Mouse (Mus musculus) embryo, embryonic 10.5 days (tissue): Measurements from ENCODE around the gene Atn1.
"Not testable (repeated sequence)": the region's sequence is repeated elsewhere in the genome, so short reads cannot be mapped to it uniquely, and the experiment has no call there.

Experiments
- DNase-seq: peaks from one replicate; pipeline ENCODE4 v3.0.0-alpha.2; 2015; ENCODE audit warnings: low spot score

The Atn1 gene

DNA sequence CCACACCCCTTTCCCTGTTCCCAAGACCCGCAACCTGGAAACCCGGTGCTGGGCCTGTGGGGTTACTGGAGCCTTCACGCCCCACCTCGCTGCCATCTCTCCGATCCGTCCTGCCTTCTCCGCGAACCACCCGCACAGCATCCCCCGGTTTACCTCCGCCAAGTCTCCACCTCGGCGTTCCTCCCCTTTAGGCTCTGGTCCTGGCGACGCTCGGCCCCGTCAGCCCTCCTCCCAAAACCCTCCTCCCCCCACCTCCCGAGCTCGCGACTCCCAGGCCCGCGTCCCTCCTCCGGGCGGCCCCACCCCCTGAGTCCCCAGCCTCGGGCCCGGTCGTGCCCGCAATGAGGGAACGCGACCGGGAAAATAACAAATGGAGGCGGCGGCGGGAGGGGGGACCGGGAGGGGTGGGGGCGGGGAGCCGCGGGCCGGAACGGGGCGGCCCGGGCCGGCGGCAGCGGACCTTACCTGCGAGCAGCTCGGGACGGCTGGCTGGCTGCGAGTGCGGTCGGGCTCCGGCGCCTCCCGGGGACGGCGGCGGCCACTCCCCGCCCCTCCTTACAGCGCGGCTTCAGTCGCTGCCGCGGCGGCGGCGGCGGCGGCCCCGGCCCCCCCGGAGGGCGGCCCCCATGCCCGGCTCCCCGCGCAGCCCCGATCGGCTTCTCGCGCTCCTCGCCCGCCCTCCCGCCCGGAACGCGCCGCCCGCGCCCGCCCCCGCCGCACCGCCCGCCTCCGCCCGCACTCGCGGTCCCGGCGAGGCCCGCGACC lies at the start of gene Atn1, which contains the start of gene Gm45234:
TSS of gene Atn1 (minus strand) at position 694 of the 765 bp plus-strand sequence.
TSS of gene Gm45234 (minus strand) at position 191 of the 765 bp plus-strand sequence.
- peak; percentile 78 for DNase-seq

GRCm38 (mm10) chr6:124805341-124806321 lies 49.3 kb upstream of the Atn1 start:
- peak; percentile 97 for DNase-seq

DNA sequence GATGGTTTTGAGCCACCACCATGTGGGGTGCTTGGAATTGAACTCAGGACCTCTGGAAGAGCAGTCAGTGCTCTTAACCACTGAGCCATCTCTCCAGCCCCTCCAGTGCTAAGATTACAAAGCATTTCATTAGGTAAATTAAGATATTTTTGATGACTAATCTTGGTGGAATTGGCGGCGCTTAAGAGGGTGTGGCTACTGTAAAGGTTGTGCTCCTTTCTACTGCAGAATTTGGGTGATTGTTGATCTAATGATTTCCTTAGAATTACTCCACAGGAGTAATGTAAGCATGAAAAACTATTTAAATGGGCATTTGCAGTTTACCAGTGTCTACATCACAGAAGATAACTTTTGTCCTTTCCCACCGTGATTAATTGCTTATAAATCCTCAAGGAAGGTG lies 48.0 kb upstream of the Atn1 start:
- no peak for DNase-seq

- not testable (repeated sequence) for DNase-seq
Observed at GRCm38 (mm10) chr6:124803691-124804090, 47.4 kb upstream of the Atn1 start.

GRCm38 (mm10) chr6:124803061-124803460 lies 46.7 kb upstream of the Atn1 start:
- no peak for DNase-seq

DNA sequence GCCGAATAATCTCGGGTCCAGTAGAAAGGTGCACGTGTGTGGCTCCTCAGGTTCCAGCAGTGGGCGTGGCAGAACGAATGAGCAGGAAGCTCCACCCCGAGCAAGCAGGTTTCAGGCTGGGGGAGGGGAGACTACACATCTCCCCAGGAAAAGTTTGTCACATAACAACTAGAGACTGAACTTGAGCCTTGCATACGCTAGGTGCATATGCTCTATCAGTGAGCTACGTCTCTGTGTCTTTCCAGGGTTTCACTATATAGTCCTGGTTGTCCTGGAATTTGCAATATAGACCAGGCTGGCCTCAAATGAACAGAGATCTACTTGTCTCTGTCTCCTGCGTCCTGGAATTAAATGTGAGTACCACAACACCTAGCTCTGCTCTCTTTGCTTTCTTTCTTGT lies 46.1 kb upstream of the Atn1 start:
- peak; percentile 53 for DNase-seq

DNA sequence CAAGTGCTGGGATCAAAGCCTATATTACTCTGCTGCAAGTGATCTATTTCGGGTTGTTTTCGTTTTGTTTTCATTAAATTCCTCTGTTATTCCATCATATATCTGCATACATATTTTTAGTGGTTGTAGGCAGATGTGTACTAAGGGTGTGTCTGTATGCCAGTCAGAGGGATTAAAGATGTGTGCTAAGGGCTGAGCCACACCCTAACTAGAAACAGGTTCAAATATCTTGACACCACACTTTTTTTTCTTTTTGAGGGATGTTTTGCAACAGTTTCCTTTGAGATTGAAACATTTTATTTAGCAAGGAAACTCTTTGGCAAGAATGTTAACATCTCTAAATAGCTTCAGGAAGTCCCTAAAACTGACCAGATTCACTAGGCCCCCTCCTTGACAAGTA lies 39.9 kb upstream of the Atn1 start:
- DNase-seq = no peak

DNA sequence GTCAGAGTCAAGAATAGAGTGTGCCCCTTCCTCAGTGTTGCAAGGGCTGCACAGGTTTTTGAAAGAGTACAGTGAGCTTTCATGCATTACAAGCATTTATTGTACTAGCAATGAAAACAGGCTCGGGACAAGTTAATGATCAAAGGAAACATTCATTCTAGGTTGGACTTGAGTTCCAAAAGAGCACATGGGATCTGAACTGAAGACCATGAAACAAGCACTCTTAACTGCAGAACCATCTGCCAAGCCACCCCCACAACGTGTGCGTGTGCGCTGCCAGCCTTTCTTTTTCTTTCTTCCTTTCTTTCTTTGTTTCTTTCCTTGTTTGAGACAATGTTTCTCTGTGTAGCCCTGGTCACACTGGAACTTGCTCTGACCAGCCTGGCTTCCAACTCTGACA lies 39.5 kb upstream of the Atn1 start:
- DNase-seq = no peak

- DNase-seq = no peak
Observed at GRCm38 (mm10) chr6:124791911-124792310, 35.6 kb upstream of the Atn1 start.

- no peak for DNase-seq
Observed at GRCm38 (mm10) chr6:124790121-124790520, 33.8 kb upstream of the Atn1 start.

- DNase-seq = no peak
Observed at GRCm38 (mm10) chr6:124789519-124789918, 33.2 kb upstream of the Atn1 start.

- DNase-seq = no peak
Observed at GRCm38 (mm10) chr6:124787722-124788121, 31.4 kb upstream of the Atn1 start.

DNA sequence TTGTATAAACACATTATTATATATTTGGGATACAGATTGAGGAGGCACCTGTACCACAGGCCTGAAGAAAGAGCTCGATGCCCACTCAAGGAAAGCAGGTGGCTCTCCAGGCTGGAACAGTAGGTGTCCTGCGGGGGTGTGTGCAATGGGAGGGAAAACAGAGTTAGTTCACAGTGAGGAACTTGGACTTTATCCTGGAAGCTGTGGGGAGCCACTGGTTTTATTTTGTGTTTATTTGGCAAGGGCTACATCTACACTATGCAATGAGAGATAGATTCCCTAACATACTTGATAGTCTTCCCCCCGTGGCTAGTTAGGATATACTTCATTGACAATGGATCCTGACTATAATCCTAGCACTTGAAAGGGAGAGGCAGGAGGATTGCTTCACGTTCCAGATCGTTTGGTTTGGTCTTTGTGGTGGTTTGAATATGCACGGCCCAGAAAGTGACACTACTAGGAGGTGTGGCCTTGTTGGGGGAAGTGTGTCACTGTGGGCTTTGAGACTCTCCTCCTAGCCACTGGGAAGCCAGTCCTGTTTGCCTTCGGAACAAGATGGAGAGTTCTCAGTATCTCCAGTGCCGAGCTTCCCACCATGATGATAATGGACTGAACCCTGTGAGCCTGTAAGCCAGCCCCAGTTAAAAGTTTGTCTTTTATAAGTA lies 30.6 kb upstream of the Atn1 start:
- no peak for DNase-seq

DNA sequence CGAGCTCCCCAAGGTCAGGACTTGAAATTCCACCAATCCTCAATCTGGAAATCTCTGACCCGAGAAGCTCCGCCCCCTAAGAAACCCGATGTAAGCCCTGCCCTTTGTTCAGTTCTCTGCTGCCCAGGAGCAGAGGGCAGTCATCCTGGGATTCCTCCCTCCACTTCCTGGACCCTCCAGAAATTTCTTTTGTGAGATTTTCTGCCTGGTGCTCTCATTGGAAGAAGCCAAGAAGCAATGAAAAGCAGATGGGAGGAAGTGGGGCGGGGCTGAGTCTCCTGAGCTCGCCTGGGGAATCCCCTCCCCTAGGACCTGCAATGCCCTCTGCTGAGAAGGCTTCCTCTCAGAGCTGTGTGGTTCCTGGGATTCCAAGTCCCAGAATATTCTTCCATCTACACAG lies 26.1 kb upstream of the Atn1 start:
- peak; percentile 78 for DNase-seq

DNA sequence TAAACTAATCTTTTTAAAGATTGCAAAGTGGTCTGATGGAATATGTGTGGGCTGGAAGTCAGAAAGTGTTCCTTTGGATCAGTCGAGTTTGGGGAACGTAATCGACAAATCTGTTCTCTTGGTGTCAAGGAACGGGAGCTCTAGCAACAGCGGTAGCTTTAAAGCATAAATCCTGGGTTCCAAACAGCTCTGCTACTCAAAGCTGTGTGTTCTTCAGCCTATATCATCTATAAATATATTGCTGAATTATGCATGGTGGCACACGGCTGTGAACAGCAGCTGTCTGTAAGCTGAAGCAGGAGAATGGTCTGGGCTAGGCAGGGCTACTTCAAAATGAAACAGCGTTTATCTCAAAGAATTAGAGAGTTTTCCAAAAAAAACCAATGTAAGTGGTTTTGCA lies 24.6 kb upstream of the Atn1 start:
- no peak for DNase-seq

GRCm38 (mm10) chr6:124779984-124780416 lies 23.7 kb upstream of the Atn1 start:
- no peak for DNase-seq

- DNase-seq = peak; percentile 86
Observed at GRCm38 (mm10) chr6:124779222-124779983, 23.1 kb upstream of the Atn1 start, which contains the start of gene Lrrc23. Gene Lrrc23, minus strand, starts transcription at chr6:124779727.

GRCm38 (mm10) chr6:124770511-124770910 lies 14.2 kb upstream of the Atn1 start:
- no peak for DNase-seq

DNA sequence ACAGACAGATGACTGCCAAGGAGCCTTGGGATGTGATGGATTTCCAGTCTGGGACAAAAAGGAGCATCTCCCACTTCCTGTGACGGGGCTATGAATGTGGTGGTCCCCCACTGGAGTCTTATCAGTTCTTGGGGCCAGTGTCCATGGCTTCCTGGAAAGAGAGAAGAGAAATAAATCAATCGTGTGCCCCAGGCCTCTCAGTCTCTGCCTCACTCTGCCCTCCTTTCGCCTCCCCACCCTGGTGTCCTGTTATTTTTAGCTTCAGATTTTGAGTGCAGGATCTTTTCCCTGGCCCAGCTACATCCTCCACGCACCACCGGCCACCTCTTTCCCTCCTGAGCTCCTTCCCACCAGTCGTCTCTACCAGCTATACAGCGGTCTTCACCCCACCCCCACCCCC lies 13.7 kb upstream of the Atn1 start:
- DNase-seq = no peak

GRCm38 (mm10) chr6:124769101-124769765 lies 12.9 kb upstream of the Atn1 start, which contains the start of gene Eno2:
Gene Eno2, minus strand, starts transcription at chr6:124769673.
- DNase-seq = peak; percentile 70

- DNase-seq = peak; percentile 17
Observed at GRCm38 (mm10) chr6:124768704-124769044, 12.3 kb upstream of the Atn1 start.
